Mouse (Mus musculus): ENCODE results near the gene Gpsm3.
A peak's percentile ranks its signal among the peaks of the same experiment; 100 is the strongest.

Gpsm3 gene

GRCm38 (mm10) chr17:34583397-34583796 lies 6.2 kb upstream of the Gpsm3 start:
- no peak for DNase-seq (ENCODE audit: low read depth)

GRCm38 (mm10) chr17:34583819-34584218 lies 5.8 kb upstream of the Gpsm3 start:
- DNase-seq (ENCODE audit: low read depth) = no peak

- DNase-seq (ENCODE audit: low read depth) = no peak
These were observed 4.5 kb upstream of the Gpsm3 start for GRCm38 (mm10) chr17:34585121-34585520.

- DNase-seq (ENCODE audit: low read depth) = no peak
These were observed 3.5 kb upstream of the Gpsm3 start for GRCm38 (mm10) chr17:34585877-34586771.

- peak; percentile 93 for DNase-seq (ENCODE audit: low read depth)
These were observed 2.7 kb upstream of the Gpsm3 start for GRCm38 (mm10) chr17:34586796-34587422.

- DNase-seq (ENCODE audit: low read depth) = peak; percentile 99
These were observed 2.2 kb upstream of the Gpsm3 start for GRCm38 (mm10) chr17:34587423-34587811.

- no peak for DNase-seq (ENCODE audit: low read depth)
These were observed 1.8 kb upstream of the Gpsm3 start for GRCm38 (mm10) chr17:34587814-34588213.

GRCm38 (mm10) chr17:34588767-34589166 lies 839 bp upstream of the Gpsm3 start:
- DNase-seq (ENCODE audit: low read depth) = no peak

- no peak for DNase-seq (ENCODE audit: low read depth)
These were observed 400 bp upstream of the Gpsm3 start for GRCm38 (mm10) chr17:34589206-34589605.

- DNase-seq (ENCODE audit: low read depth) = no peak
These were observed 765 bp downstream of the Gpsm3 start for GRCm38 (mm10) chr17:34590154-34590987.

GRCm38 (mm10) chr17:34591029-34591993 lies 1.7 kb downstream of the Gpsm3 start, which contains the start of gene Pbx2:
TSS of gene Pbx2 (plus strand) at chr17:34591266.
- peak; percentile 55 for DNase-seq (ENCODE audit: low read depth)

GRCm38 (mm10) chr17:34591994-34592375 lies 2.4 kb downstream of the Gpsm3 start:
- DNase-seq (ENCODE audit: low read depth) = peak; percentile 96

GRCm38 (mm10) chr17:34592581-34593549 lies 3.3 kb downstream of the Gpsm3 start:
- DNase-seq (ENCODE audit: low read depth) = peak; percentile 46

GRCm38 (mm10) chr17:34593752-34594525 lies 4.3 kb downstream of the Gpsm3 start:
- no peak for DNase-seq (ENCODE audit: low read depth)

- DNase-seq (ENCODE audit: low read depth) = no peak
These were observed 6.5 kb downstream of the Gpsm3 start for GRCm38 (mm10) chr17:34596098-34596497.

GRCm38 (mm10) chr17:34597566-34598095 lies 8.0 kb downstream of the Gpsm3 start, which contains the start of gene Ager:
TSS of gene Ager (plus strand) at chr17:34597862.
- no peak for DNase-seq (ENCODE audit: low read depth)

GRCm38 (mm10) chr17:34599891-34600290 lies 10.3 kb downstream of the Gpsm3 start:
- DNase-seq (ENCODE audit: low read depth) = no peak

- no peak for DNase-seq (ENCODE audit: low read depth)
These were observed 12.2 kb downstream of the Gpsm3 start for GRCm38 (mm10) chr17:34601796-34602195.

Data from NIH3T3 (cell line).